Mouse (Mus musculus): ENCODE data around the gene Lima1. TPM values are rescaled to one million over a fixed set of nuclear protein-coding genes. Genes with fewer than 3 reads are reported as not detected.

The Lima1 gene
- polyA plus RNA-seq, 1 experiment, result 29.7 TPM

GRCm38 (mm10) chr15:99861955-99862354 is 13.3 kb downstream of the Lima1 start:
- H3K4me1 ChIP-seq (ENCODE audit: control insufficient read depth, insufficient read depth, low read length), result peaks cover 22% of the 10 kb centered on the region
- TF ChIP-seq CTCF (IDR thresholded peaks at IDR 0.05; ENCODE audit: insufficient read depth, low read length), result no peak
- TF ChIP-seq POLR2A (IDR thresholded peaks at IDR 0.05; ENCODE audit: borderline replicate concordance, extremely low read depth, low read depth, low read length), result no peak
- DNase-seq, result no peak
- 35% methylated on average over 11 of the region's 11 CpGs for WGBS
- H3K4me3 ChIP-seq (replicated peaks; ENCODE audit: extremely low read depth, low read depth, low read length), result no peak overlapping the region

DNA sequence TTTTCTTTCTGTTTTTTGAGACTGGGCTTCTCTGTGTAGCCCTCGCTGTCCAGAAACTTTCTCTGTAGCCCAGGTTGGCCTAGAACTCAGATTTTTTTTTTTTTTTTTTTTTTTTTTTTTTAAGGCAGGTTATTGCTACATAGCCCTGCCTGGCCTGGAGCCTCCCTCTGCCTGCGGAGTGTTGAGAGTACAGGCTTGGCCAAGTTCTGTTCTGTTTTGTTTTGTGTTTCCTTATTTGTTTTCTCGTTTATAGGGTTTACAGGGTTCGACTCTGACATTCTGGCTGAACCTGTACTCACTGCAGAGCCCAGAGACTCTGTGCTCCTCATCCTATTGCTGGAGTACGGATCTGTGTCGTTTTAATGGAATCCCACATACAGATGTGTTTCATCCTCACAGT is 13.7 kb downstream of the Lima1 start:
- no peak for DNase-seq
- Histone ChIP-seq H3K4me1 (ENCODE audit: control insufficient read depth, insufficient read depth, low read length) (peaks cover 19% of the 10 kb centered on the region), H3K4me3 (replicated peaks; ENCODE audit: extremely low read depth, low read depth, low read length) (no peak overlapping the region)
- 50% methylated on average over 6 of the region's 6 CpGs for WGBS
- no peak for TF ChIP-seq CTCF (IDR thresholded peaks at IDR 0.05; ENCODE audit: insufficient read depth, low read length)
- TF ChIP-seq POLR2A (IDR thresholded peaks at IDR 0.05; ENCODE audit: borderline replicate concordance, extremely low read depth, low read depth, low read length), result no peak

- Histone ChIP-seq H3K4me1 (ENCODE audit: control insufficient read depth, insufficient read depth, low read length) (peaks cover 9% of the 10 kb centered on the region), H3K4me3 (replicated peaks; ENCODE audit: extremely low read depth, low read depth, low read length) (no peak overlapping the region)
- WGBS, result 74% methylated on average over 9 of the region's 9 CpGs
- no peak for TF ChIP-seq CTCF (IDR thresholded peaks at IDR 0.05; ENCODE audit: insufficient read depth, low read length)
- no peak for TF ChIP-seq POLR2A (IDR thresholded peaks at IDR 0.05; ENCODE audit: borderline replicate concordance, extremely low read depth, low read depth, low read length)
- no peak for DNase-seq
These were observed 15.4 kb downstream of the Lima1 start for GRCm38 (mm10) chr15:99859644-99860392.

DNA sequence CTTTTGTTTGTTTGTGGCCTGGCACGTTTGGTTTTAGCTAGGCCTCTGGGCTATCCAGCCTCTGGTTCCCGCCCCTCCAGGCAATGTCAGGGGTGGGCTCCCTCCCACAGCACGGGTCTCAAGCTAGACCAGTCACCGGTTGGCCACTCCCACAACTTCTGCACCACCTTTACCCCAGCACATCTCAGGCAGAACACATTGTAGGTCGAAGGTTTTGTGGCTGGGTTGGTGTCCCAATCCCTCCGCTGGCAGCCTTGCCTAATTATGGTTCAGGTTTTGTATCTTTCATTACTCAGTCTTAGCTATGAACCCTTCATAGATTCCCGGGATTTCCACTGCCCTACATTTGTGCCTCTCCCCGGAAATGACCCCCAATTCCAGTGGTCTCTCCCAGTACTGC is 17.8 kb downstream of the Lima1 start:
- H3K4me3 ChIP-seq (replicated peaks; ENCODE audit: extremely low read depth, low read depth, low read length), result no peak overlapping the region
- WGBS, result 69% methylated on average over 8 of the region's 8 CpGs
- peaks cover 6% of the 10 kb centered on the region for H3K4me1 ChIP-seq (ENCODE audit: control insufficient read depth, insufficient read depth, low read length)
- no peak for TF ChIP-seq CTCF (IDR thresholded peaks at IDR 0.05; ENCODE audit: insufficient read depth, low read length)
- no peak for TF ChIP-seq POLR2A (IDR thresholded peaks at IDR 0.05; ENCODE audit: borderline replicate concordance, extremely low read depth, low read depth, low read length)
- no peak for DNase-seq

DNA sequence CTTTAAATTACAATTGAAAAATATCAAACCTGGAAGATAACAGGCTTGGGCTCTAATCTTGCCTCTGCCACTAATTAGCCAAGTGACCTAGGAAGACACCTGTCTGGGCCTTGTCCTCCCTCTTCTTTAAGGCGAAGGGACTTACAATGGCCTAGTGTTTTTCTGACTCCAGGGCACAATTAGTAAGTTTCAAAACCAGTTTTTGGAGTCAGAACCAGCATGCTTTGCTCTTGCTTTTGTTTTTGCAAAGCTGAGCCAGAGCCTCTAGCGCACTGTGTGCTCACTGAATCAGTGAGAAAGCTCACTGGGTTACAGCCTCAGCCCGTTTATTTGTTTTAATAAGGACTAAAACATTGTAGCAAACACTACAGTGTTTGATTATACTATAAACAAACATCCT is 20.1 kb downstream of the Lima1 start:
- peaks cover 12% of the 10 kb centered on the region for H3K4me1 ChIP-seq (ENCODE audit: control insufficient read depth, insufficient read depth, low read length)
- no peak overlapping the region for H3K4me3 ChIP-seq (replicated peaks; ENCODE audit: extremely low read depth, low read depth, low read length)
- no peak for TF ChIP-seq CTCF (IDR thresholded peaks at IDR 0.05; ENCODE audit: insufficient read depth, low read length)
- TF ChIP-seq POLR2A (IDR thresholded peaks at IDR 0.05; ENCODE audit: borderline replicate concordance, extremely low read depth, low read depth, low read length), result no peak
- 61% methylated on average over 3 of the region's 3 CpGs for whole genome bisulfite sequencing
- no peak for DNase-seq

DNA sequence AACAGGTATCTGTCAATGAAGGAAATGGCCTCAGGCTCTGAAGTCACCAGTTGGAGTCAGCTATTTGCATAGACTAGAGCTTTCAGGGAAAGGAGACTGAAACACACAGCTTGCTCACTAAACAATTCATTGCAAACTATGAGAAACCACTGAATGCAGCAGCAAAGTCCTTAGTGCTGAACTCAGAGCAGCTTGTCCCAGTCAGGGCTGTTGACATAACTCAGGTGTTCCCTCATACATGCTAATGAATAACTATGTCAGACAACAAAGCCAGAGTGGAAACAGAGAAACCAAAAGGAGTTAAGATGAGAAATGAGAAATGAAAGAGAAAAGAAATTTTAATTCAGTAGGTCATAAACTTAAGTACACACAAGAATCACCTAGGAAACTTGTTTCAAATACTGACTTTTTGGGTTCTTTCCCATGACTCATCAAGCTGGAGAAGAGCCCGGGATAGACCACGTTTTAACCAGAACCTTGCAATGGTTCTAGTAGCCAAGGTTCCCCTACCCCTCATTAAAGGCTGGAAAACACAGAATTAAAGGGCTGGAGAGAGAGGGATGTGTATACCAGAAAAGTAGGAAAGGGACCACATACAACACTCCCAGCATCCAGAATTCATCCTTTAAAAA is 22.5 kb downstream of the Lima1 start:
- no peak for DNase-seq
- TF ChIP-seq POLR2A (IDR thresholded peaks at IDR 0.05; ENCODE audit: borderline replicate concordance, extremely low read depth, low read depth, low read length), result no peak
- no peak for TF ChIP-seq CTCF (IDR thresholded peaks at IDR 0.05; ENCODE audit: insufficient read depth, low read length)
- Histone ChIP-seq H3K4me1 (ENCODE audit: control insufficient read depth, insufficient read depth, low read length) (peaks cover 15% of the 10 kb centered on the region), H3K4me3 (replicated peaks; ENCODE audit: extremely low read depth, low read depth, low read length) (no peak overlapping the region)
- 42% methylated on average over 2 of the region's 2 CpGs for WGBS

DNA sequence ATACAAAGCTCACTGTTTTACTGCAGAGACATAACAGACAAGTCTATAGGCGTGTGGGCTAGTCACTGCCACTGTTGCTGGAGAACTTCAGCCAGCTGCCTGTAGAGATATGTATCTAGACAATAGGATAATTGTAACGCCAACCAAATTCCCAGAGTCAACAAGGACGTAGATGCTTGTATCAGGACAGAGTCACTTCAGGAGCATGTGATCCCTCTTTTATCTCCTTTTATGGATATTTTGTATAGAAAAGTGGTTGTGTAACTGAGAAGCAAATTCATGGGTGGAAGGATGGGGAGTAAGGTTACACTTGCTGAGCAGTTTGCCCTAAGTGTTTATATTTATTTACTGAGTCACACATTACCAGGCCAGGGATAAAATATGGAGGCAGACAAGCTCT is 25.0 kb downstream of the Lima1 start:
- WGBS, result 44% methylated on average over 3 of the region's 3 CpGs
- Histone ChIP-seq H3K4me3 (replicated peaks; ENCODE audit: extremely low read depth, low read depth, low read length) (no peak overlapping the region), H3K4me1 (ENCODE audit: control insufficient read depth, insufficient read depth, low read length) (peaks cover 31% of the 10 kb centered on the region)
- no peak for DNase-seq
- TF ChIP-seq POLR2A (IDR thresholded peaks at IDR 0.05; ENCODE audit: borderline replicate concordance, extremely low read depth, low read depth, low read length) (no peak), CTCF (IDR thresholded peaks at IDR 0.05; ENCODE audit: insufficient read depth, low read length) (no peak)

GRCm38 (mm10) chr15:99847937-99848336 is 27.3 kb downstream of the Lima1 start:
- TF ChIP-seq CTCF (IDR thresholded peaks at IDR 0.05; ENCODE audit: insufficient read depth, low read length), result no peak
- no peak for TF ChIP-seq POLR2A (IDR thresholded peaks at IDR 0.05; ENCODE audit: borderline replicate concordance, extremely low read depth, low read depth, low read length)
- Histone ChIP-seq H3K4me3 (replicated peaks; ENCODE audit: extremely low read depth, low read depth, low read length) (no peak overlapping the region), H3K4me1 (ENCODE audit: control insufficient read depth, insufficient read depth, low read length) (peaks cover 31% of the 10 kb centered on the region)
- 31% methylated on average over 8 of the region's 8 CpGs for WGBS
- DNase-seq, result no peak

GRCm38 (mm10) chr15:99847207-99847881 is 27.9 kb downstream of the Lima1 start:
- no peak for DNase-seq
- 10% methylated on average over 13 of the region's 13 CpGs for whole genome bisulfite sequencing
- Histone ChIP-seq H3K4me1 (ENCODE audit: control insufficient read depth, insufficient read depth, low read length) (peaks cover 27% of the 10 kb centered on the region), H3K4me3 (replicated peaks; ENCODE audit: extremely low read depth, low read depth, low read length) (no peak overlapping the region)
- TF ChIP-seq CTCF (IDR thresholded peaks at IDR 0.05; ENCODE audit: insufficient read depth, low read length) (no peak), POLR2A (IDR thresholded peaks at IDR 0.05; ENCODE audit: borderline replicate concordance, extremely low read depth, low read depth, low read length) (no peak)
